Mouse (Mus musculus) olfactory bulb, adult 2 months (tissue): ENCODE results near the gene Txnl4b.

ENCODE experiments used
- CTCF ChIP-seq: fragments of 200-500 bp; IDR thresholded peaks from 2 replicates; pipeline ENCODE4 v1.5.1; 2012; ENCODE audit warnings: low read depth, mild to moderate bottlenecking, low read length, moderate library complexity; ENCODE audit not compliant: insufficient read depth
- POLR2A ChIP-seq: fragments of 200-500 bp; IDR thresholded peaks from 2 replicates; pipeline ENCODE4 v1.6.1; 2012; ENCODE audit warnings: mild to moderate bottlenecking, low read depth, low read length, moderate library complexity; ENCODE audit not compliant: insufficient read depth

DNA sequence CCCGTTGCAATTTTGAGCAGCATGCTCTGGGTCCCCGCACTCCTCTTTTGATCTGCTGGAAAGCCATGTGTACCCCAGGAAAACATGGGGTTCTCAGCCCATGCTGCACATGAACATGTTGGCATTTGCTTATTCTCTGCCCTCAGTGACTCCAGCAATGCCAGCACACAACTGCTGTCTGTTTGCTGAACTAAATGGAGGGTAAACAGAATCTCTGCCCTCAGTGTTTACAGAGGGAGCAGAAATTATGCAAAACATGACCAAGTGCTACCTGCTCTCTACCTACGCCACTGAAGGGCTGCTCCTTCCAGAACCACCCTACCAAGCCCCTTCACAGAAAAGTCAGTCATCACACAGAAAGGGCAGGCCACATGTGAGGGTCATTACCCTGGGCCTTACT is 19.1 kb downstream of the Txnl4b start:
- TF ChIP-seq POLR2A (no peak), CTCF (no peak)
